Mouse (Mus musculus): ENCODE data around the gene Setd1a.

The Setd1a gene

DNA sequence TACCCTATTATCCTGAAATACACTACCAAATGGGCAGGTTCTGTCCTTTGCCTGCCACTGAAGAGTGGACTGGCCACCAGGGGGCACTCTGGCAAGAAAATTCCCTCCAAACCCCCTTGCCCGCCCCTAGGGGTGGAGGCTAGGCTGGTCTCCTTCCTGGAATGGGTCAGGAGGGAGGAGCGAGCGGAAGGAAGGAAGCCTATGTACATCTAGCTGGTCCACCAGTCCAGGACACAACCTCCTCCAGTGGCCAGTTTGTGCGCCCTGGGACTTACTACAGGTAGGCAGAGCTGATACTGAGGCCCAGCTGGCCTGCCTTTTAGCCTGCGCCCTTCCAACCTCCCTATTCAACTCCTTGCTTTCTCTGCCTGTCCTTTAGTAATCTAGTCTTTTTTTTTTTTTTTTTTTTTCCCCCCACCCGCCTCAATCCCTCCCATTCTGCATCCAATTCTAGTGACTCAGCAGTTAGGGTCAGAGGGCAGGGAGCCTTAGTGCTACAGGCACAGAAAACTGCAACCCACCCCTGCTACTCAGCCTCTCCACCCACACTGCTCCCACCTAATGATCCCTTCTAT is 24.1 kb downstream of the Setd1a start, which contains the start of gene Hsd3b7:
Gene Hsd3b7, plus strand, starts transcription at position 170 of the 575 bp plus-strand sequence.
- DNase-seq: peak; percentile 95

- DNase-seq: peak; percentile 16
These were observed 24.6 kb downstream of the Setd1a start for GRCm38 (mm10) chr7:127801010-127801621.

GRCm38 (mm10) chr7:127802313-127802712 is 25.8 kb downstream of the Setd1a start:
- no peak for DNase-seq

DNA sequence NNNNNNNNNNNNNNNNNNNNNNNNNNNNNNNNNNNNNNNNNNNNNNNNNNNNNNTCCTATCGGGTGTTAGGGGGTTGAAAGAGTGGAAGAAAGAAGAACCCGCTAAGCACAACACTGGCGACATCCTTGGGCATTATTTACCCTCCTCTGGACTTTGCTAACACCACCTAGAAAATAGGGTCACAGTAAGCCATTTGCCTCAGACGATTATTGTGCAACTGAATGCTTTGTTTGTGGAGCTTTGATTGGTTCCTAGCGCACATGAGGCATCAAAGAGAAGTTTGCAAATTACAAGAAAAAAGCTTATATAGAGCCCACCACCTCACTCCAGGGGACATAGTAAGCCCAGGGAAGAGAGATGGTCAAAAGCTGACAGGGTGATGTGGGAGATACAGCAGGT is 32.4 kb downstream of the Setd1a start:
- DNase-seq: no peak

DNA sequence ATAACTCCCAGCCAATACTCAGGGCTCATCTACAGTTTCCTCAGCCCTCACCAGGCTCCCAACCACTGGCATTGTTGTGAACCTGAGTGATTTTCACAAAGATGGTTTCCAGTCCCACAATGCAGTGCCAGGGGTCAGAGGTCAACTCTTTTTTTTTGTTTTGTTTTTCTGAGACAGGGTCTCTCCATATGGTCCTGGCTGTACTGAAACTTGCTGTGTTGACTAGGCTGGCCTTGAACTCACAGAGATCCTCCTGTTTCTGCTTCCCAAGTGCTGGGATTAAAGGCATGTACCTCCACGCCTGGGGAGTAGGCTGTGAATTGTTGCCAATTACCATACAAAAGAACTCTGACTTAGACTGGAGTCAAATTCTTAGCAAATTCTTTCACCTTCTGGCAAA is 33.4 kb downstream of the Setd1a start:
- no peak for DNase-seq

DNA sequence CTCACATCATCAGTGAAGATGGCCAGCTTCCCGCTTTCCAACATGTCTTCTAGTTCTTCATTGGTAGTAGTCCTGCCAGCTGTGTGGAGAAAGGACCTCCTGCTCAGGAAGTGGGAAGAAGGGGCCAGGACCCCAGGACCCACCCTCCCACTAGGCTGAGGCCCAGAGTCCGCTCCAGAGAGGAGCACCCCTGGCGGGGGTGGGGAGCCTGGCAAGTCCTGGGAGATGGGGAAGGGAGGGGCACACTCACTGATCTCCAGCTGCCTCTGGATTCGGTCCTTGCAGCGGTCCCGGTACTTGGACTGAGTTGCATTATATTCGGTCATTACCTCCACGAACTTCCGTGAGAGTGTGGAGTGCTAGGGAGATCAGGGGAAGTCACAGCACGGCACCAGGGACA is 34.2 kb downstream of the Setd1a start:
- DNase-seq: no peak

- DNase-seq: no peak
These were observed 34.8 kb downstream of the Setd1a start for GRCm38 (mm10) chr7:127811240-127811639.

- no peak for DNase-seq
These were observed 35.8 kb downstream of the Setd1a start for GRCm38 (mm10) chr7:127812292-127812691.

GRCm38 (mm10) chr7:127813821-127814220 is 37.4 kb downstream of the Setd1a start:
- DNase-seq: no peak

DNA sequence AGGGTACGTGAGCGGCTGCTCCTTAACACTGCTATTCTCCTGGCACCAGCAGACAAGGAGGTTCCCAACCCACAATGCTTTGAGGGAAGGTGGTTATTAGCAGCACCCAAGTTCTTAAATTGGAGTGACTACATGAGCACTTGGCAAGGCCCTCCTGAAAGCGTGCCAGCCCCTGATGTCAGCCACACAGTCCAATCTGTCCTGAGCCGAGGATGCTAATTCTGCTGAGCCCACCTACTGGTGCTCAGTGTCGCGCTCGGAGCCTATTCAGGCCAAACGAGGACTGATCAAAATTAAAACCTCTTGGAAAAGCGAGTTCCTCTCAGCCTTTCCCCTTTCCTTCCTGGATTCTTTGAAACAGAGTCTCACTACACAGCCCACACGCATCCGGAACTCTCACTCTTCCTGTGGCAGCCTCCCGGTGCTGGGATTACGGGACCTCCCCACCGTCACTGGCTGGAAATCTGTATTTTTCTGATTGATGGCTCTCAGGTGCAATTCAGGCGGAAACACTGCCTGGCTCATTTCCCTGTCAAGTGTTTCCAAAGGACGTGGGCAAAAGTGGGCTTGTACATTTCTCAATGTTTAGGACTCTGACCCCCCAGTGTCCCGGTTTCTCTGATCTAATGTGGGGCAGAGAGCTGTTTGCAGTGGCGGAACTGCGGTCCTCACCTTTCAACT is 37.9 kb downstream of the Setd1a start:
- peak; percentile 41 for DNase-seq

- DNase-seq: no peak
These were observed 38.7 kb downstream of the Setd1a start for GRCm38 (mm10) chr7:127815116-127815665.

DNA sequence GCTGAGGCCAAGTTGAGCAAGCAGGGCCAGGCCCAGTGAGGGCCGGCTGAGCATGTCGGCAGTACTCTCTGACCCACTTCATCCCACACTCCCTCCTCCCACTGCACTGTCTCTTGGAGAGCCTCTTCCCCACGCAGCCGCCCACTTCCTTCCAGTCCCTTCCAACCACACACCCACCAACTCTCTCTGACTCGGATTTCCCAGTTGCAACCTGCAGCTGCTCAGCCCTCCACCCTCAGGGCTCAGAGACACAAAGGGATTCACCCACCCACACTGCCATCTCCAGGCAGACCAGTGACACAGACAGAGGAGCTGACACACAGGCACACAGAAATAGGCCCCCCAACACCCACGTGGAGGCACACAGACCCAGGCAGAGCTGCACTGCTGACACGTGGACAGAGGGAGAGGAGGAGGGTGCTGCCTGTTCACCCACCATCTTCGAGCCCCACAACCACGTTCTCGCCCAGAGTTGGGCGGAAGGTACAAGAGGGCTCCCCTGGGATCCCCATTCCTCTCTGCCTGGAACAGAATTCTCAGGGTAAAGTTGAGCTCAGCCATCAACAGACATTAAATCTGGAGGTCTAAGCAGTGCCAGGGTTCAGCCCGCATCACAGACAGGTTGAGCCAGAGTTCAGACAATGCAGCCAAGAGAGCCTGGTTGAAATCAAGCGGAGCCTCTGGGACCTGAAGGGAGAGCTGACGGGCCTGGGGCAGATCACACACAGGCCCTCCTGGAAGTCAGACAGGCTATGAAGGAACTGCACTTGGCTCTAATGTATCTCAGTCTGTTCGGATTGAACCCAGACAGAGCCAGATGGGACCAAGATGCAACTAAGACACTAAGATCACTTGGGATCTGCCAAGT is 39.7 kb downstream of the Setd1a start:
- DNase-seq: peak; percentile 18

DNA sequence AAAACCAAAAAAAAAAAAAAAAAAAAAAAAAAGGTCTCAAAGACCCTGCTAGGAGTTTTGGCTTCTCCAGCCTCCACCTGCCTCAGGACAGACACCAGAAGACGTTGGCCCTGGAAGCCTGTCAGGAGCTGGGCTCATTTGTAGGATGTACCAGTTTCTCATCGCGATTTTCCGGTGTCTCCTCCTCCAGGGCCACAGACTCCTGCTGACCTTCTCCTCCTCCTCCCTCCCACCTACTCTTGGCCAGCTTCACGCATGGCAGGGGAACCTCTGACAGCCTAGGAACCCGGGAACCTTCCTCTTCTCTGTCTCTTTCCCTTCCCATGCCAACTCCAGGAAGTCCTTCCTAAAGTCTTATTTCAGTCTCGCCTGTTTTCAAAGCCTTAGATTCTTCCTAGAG is 40.6 kb downstream of the Setd1a start:
- no peak for DNase-seq

DNA sequence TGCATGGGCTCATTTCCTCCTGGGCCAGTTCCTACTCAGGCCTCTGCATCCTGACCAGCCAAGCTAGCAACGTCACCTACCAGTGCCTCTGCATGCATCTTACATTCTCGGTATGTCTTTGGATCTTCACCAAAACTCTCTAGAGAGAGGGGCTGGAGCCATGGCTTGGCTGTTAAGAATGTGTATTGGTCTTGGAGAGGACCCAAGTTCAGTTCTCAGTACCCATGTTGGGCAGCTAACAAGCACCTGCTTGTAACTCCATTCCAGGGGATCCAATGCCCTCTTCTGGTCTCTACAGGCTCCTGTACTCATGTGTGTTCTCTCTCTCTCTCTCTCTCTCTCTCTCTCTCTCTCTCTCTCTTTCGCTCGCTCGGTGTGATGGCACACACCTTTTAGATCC is 41.3 kb downstream of the Setd1a start:
- DNase-seq: no peak

GRCm38 (mm10) chr7:127820836-127821509 is 44.5 kb downstream of the Setd1a start:
- DNase-seq: no peak

GRCm38 (mm10) chr7:127822494-127822893 is 46.0 kb downstream of the Setd1a start:
- DNase-seq: no peak

- no peak for DNase-seq
These were observed 47.0 kb downstream of the Setd1a start for GRCm38 (mm10) chr7:127823236-127824171.

- DNase-seq: no peak
These were observed 47.9 kb downstream of the Setd1a start, which contains the start of the genes Stx4a and Stx1b for GRCm38 (mm10) chr7:127824176-127824871. Gene Stx4a (plus strand): TSS chr7:127824294. Gene Stx1b (minus strand): TSS chr7:127824549.

DNA sequence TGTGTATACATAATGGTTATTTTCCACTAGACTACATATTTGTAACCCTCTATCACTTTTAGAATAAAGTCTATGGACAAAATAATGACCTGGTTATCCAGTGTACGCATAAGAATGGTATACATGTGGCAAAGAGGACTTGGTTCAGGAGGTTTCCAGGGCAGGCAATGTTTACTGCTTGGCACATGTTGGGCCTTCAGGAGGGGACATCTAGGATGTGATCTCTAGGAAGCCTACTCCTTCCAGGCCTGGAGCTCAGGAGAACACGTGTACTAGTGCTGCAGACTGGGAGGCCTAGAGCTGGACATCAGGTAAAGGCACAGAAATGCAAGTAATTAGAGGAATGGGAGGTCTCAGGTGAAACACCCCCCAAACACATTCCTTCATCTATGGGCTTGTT is 59.1 kb downstream of the Setd1a start:
- no peak for DNase-seq

GRCm38 (mm10) chr7:127837473-127837872 is 61.0 kb downstream of the Setd1a start:
- no peak for DNase-seq

Data from kidney, adult 18-20 months (tissue).